Mouse (Mus musculus) liver, postnatal 0 days (tissue): Measurements from ENCODE around the gene Plekho2. TPM values are rescaled to one million over a fixed set of nuclear protein-coding genes. Genes with fewer than 3 reads are reported as not detected.
A peak's percentile ranks its signal among the peaks of the same experiment; 100 is the strongest.

Experiments used
- ATAC-seq: fragments of 200-750 bp; cut with Nextera tagmentation; 2 replicates; pipeline ENCODE4 v1.8.0; 2017; ENCODE audit warnings: mild to moderate bottlenecking, moderate library complexity
- DNase-seq: peaks from one replicate; pipeline ENCODE4 v3.0.0-alpha.2; 2016
- H3K27ac ChIP-seq: fragments of 300-500 bp; sonication (generic); 2 replicates; pipeline ENCODE4 v1.5.1; 2014; ENCODE audit warnings: antibody characterized with exemption, moderate library complexity, mild to moderate bottlenecking, low read depth
- H3K27me3 ChIP-seq: fragments of 300-500 bp; sonication (generic); 2 replicates; pipeline ENCODE4 v1.6.1; 2014; ENCODE audit warnings: low read length, control low read depth, mixed read lengths; ENCODE audit not compliant: insufficient read depth
- H3K36me3 ChIP-seq: fragments of 300-500 bp; sonication (generic); replicated peaks from 2 replicates; pipeline ENCODE4 v1.6.1; 2014; ENCODE audit warnings: mild to moderate bottlenecking, control low read depth, low read length, moderate library complexity, mixed read lengths; ENCODE audit not compliant: insufficient read depth
- H3K4me1 ChIP-seq: fragments of 300-500 bp; sonication (generic); 2 replicates; pipeline ENCODE4 v1.6.1; 2014; ENCODE audit warnings: antibody characterized with exemption, mild to moderate bottlenecking, control low read depth; ENCODE audit not compliant: insufficient read depth
- H3K4me2 ChIP-seq: fragments of 300-500 bp; sonication (generic); 2 replicates; pipeline ENCODE4 v1.6.1; 2014; ENCODE audit warnings: low read depth, mild to moderate bottlenecking, low read length, moderate library complexity, mixed read lengths
- H3K4me3 ChIP-seq: fragments of 300-500 bp; sonication (generic); 2 replicates; pipeline ENCODE4 v1.5.1; 2014; ENCODE audit warnings: low read depth, low read length
- H3K9ac ChIP-seq: fragments of 300-500 bp; sonication (generic); replicated peaks from 2 replicates; pipeline ENCODE4 v1.6.1; 2014; ENCODE audit warnings: mild to moderate bottlenecking, moderate library complexity
- H3K9me3 ChIP-seq: fragments of 300-500 bp; sonication (generic); 2 replicates; pipeline ENCODE4 v1.6.1; 2016; ENCODE audit warnings: mild to moderate bottlenecking, control low read depth, low read length, mixed read lengths
- CTCF ChIP-seq: sonication (generic); IDR thresholded peaks from 2 replicates; pipeline ENCODE4 v1.5.1; 2016; ENCODE audit warnings: antibody characterized with exemption, low read depth
- EP300 ChIP-seq: IDR thresholded peaks from 2 replicates; pipeline ENCODE4 v1.6.1; 2016; ENCODE audit warnings: antibody characterized with exemption, low read depth, mild to moderate bottlenecking
- WGBS: fragments of 180-500 bp; shearing (Covaris S2); extraction: QIAGEN DNeasy Blood & Tissue Kit; methylation state at CpG from one replicate; pipeline ENCODE4 v1.1.7; 2014; ENCODE audit not compliant: insufficient replicate concordance; 5-methylcytosine and 5-hydroxymethylcytosine counted together
- polyA plus RNA-seq: library from polyadenylated mRNA; unstranded; fragments of >200 nt; fragmentation: Nextera tagmentation; extraction: Ambion mirVana; gene quantifications from 2 replicates; pipeline ENCODE4 v1.2.1, GENCODE M21; 2015

The Plekho2 gene
- polyA plus RNA-seq, 1 experiment from 2014 or later: 14.5 TPM

- H3K4me1 ChIP-seq: 0 out of 2 replicates have a peak, but pooled peaks cover 3% of the 10 kb centered on the region
- H3K9ac ChIP-seq: no peak overlapping the region
- no peak overlapping the region for H3K4me3 ChIP-seq
- TF ChIP-seq CTCF (no peak), EP300 (no peak)
- DNase-seq (no peak), ATAC-seq (no peak)
- H3K4me2 ChIP-seq: no peak overlapping the region
- WGBS: 38% methylated on average over 11 of the region's 11 CpGs
- H3K27me3 ChIP-seq: peaks cover 8% of the 10 kb centered on the region
- no peak overlapping the region for H3K27ac ChIP-seq
- H3K9me3 ChIP-seq: no peaks in the 10 kb centered on the region
- no peaks in the 10 kb centered on the region for H3K36me3 ChIP-seq
Observed at GRCm38 (mm10) chr9:65520505-65520876, 59.3 kb downstream of the Plekho2 start.

- no peak for TF ChIP-seq CTCF
- TF ChIP-seq EP300: no peak
- 0 out of 2 replicates have a peak, but pooled peaks cover 3% of the 10 kb centered on the region for H3K4me1 ChIP-seq
- H3K4me2 ChIP-seq: peak within 1 kb of the TSS; percentile 24; the same call in 1 of the 2 replicates
- no peak for ATAC-seq
- H3K4me3 ChIP-seq: no peak within 1 kb of the TSS
- no peak within 1 kb of the TSS for H3K9ac ChIP-seq
- peaks cover 8% of the 10 kb centered on the region for H3K27me3 ChIP-seq
- no peak for DNase-seq
- no peak within 1 kb of the TSS for H3K27ac ChIP-seq
- no peaks in the 10 kb centered on the region for H3K9me3 ChIP-seq
- H3K36me3 ChIP-seq: no peaks in the 10 kb centered on the region
- WGBS: 27% methylated on average over 23 of the region's 25 CpGs
Observed at GRCm38 (mm10) chr9:65519807-65520504, 59.9 kb downstream of the Plekho2 start, which contains the start of gene Ankdd1a. Gene Ankdd1a (minus strand): TSS chr9:65520193.

- Histone ChIP-seq H3K4me2 (no peak overlapping the region), H3K9ac (no peak overlapping the region), H3K27me3 (peaks cover under 1% of the 10 kb centered on the region; the same call in 1 of the 2 replicates), H3K36me3 (no peaks in the 10 kb centered on the region), H3K4me1 (peaks cover 2% of the 10 kb centered on the region; the same call in 1 of the 2 replicates), H3K4me3 (no peak overlapping the region), H3K27ac (no peak overlapping the region), H3K9me3 (no peaks in the 10 kb centered on the region)
- 75% methylated on average over 3 of the region's 3 CpGs for WGBS
- ATAC-seq (no peak), DNase-seq (no peak)
- TF ChIP-seq CTCF (no peak), EP300 (no peak)
Observed at GRCm38 (mm10) chr9:65514851-65515261, 65.0 kb downstream of the Plekho2 start.

DNA sequence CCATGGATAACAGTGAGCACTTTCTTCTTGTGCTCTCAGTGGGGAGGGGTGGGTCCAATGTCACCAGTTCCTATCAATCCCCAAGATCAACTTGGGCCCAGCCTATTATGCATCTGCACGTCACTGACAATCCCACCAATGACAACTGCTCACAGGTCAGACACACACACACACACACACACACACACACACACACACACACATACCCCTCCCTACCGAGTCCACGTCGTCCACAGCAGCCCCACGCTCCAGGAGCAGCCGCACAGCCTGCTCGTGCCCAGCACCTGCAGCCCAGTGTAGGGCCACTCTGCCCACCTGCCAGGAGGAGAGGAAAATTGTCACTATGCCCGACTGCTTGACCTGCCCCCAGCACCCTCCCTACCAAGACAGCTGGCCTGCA is 65.4 kb downstream of the Plekho2 start:
- Histone ChIP-seq H3K27me3 (no peaks in the 10 kb centered on the region), H3K9me3 (no peaks in the 10 kb centered on the region), H3K4me3 (no peak overlapping the region), H3K27ac (no peak overlapping the region), H3K4me2 (no peak overlapping the region), H3K4me1 (peaks cover 2% of the 10 kb centered on the region; the same call in 1 of the 2 replicates), H3K9ac (no peak overlapping the region), H3K36me3 (no peaks in the 10 kb centered on the region)
- no peak for DNase-seq
- TF ChIP-seq EP300: no peak
- TF ChIP-seq CTCF: no peak
- WGBS: 78% methylated on average over 8 of the region's 8 CpGs
- ATAC-seq: no peak

GRCm38 (mm10) chr9:65512520-65512919 is 67.3 kb downstream of the Plekho2 start:
- Histone ChIP-seq H3K9ac (no peak overlapping the region), H3K4me3 (no peak overlapping the region), H3K27me3 (no peaks in the 10 kb centered on the region), H3K36me3 (no peaks in the 10 kb centered on the region), H3K27ac (no peak overlapping the region), H3K4me2 (no peak overlapping the region), H3K4me1 (peaks cover 2% of the 10 kb centered on the region; the same call in 1 of the 2 replicates), H3K9me3 (no peaks in the 10 kb centered on the region)
- TF ChIP-seq EP300 (no peak), CTCF (no peak)
- WGBS: 68% methylated on average over 3 of the region's 3 CpGs
- DNase-seq: no peak
- ATAC-seq: no peak

DNA sequence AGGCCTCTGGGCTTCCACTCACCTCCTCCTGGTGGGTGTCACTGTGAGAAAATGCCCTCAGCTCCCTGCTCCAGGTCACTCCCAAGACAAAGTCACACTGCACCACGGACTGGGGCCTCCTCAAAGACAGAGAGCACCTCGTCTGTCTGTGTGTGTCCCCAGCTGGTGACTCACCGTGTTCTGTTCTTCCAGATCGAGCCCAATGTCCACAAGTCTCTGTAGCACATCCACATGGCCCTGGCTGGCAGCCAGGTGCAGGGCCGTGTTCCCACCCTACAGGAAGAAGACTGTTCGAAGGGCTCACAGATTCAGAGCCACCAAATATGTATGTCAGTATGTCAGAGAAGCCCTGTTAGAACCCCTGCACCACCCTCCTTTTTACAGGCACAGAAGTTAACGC is 71.4 kb downstream of the Plekho2 start:
- ATAC-seq: no peak
- 56% methylated on average over 7 of the region's 7 CpGs for WGBS
- no peak for TF ChIP-seq CTCF
- no peak for TF ChIP-seq EP300

More for the DNA sequence above, 71.4 kb downstream of the Plekho2 start:
- Histone ChIP-seq H3K27ac (no peak overlapping the region), H3K4me1 (peaks cover 2% of the 10 kb centered on the region; the same call in 1 of the 2 replicates), H3K36me3 (no peaks in the 10 kb centered on the region), H3K27me3 (no peaks in the 10 kb centered on the region), H3K9me3 (no peaks in the 10 kb centered on the region), H3K4me3 (no peak overlapping the region), H3K4me2 (no peak overlapping the region), H3K9ac (no peak overlapping the region)
- DNase-seq: no peak
